Mouse (Mus musculus): Measurements from ENCODE around the gene Sfxn1.

Sfxn1 gene

DNA sequence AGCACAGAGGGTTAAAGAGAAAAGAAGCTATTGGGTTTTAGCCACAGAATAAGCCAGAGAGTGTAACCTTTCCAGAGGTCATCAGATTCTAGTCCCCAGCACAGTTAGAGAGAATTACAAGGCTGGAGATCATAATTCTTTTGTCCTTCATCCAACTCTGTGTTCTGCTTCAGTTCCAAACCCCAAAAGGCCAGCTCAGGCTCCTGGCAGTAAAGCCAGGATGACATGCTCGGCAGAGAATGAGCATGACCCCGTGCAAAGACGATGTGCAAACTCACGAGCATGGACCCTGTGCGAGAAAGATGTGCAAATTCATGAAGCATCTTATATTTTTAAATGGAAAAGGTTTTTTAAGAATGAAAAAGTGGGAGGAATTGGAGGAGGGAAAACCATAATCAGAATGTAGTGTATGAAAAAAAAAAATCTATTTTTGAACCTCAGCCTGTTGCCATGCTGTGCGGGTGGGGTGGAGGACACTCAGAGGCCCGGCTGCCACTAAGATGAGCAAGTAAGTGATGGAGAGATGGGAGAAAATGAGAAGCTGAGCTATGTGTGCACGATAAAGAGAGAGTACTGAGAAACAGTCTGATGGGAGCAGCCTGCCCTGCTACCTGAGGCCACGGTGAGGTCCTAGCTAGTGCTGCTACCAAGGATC is 66.2 kb downstream of the Sfxn1 start:
- no peak for DNase-seq (ENCODE audit: low read depth)

DNA sequence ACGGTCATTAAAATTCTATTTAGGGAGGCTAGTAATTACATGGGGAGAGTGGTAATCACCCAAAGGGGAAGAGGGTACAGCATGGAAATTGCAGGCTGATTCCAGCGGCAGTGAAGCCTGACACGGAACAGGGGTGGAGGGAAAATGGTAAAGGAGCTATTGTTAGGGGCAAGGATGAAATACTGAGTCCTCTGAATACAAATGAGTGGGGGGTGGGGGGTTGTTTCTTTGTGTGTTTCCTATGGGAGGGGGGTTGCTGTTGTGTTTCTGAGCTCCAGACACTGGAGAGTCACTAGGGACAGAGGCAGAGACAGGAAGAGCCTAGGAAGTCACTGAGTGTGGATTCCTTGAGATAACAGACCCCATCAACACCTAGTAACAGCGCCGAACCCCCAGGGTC is 72.1 kb downstream of the Sfxn1 start:
- no peak for DNase-seq (ENCODE audit: low read depth)

DNA sequence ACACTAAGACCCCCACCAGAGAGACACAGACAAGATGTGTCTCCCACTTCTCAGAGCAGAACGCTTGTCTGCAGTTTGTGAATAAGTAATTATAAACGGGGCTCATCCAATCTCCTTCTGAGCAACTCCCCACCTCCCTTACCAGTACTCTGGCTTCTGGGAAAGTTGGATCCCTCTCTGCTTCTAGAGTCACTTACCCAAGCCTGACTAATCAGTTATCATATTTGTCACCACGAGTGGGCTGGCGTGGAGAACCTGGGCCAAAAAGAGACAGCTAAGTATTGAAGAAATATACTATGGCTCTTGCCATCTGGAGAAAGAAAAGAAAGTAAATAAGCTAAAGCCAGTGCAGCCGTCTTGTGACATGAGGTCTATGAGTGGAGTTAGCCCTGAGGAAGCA is 73.0 kb downstream of the Sfxn1 start:
- DNase-seq (ENCODE audit: low read depth): no peak

DNA sequence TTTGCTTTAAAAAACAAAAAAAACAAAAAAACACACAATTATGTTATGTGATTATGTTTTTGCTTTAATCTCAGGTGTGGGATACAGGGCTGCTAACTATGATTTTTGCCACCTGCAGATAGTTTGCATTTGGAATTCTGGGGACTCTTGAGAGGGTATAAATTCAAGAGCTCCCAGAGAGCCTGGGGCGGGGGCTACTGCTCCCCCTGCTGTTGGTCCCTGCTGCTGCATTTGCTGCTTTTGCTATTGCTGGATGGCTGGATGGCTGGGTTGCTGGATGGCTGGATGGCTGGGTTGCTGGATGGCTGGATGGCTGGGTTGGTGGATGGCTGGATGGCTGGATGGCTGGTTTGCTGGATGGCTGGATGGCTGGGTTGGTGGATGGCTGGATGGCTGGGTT is 75.7 kb downstream of the Sfxn1 start:
- DNase-seq (ENCODE audit: low read depth): no peak

DNA sequence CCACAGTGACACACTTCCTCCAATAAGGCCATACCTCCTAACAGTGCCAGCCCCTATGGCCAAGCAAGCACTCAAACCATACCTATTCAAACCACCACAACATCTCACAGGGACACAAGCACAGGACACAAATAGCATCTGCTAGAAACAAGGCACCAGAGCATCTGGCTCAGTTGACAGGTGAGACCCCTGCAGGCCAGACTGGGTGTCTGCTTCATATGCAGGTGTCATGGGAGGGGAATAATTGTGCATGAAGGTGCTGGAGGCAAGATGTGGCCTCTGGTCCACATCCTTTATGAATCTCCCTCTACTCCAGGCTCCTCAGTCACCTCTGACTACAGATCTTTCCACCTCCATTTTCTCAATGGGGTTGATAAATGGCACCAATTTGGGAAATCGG is 80.8 kb downstream of the Sfxn1 start:
- DNase-seq (ENCODE audit: low read depth): no peak

DNA sequence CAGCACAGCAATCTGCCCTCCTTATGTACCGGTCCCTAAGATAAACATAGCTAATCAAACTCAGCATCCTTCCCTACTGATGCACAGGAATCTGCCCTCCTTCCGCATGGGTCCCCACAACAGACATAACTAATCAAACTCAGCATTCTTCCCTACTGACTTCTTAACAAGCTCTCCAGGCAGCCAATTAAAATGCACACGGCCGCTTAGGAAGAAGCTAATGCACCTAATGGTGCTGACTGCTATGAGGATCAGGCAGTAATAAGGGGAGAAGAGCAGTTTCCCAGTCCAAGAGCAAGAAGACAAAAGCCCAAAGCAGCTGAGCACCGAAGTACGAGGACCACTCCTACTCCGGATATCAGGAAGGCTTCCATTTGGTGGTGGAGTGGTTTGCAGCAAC is 81.2 kb downstream of the Sfxn1 start:
- DNase-seq (ENCODE audit: low read depth): no peak

DNA sequence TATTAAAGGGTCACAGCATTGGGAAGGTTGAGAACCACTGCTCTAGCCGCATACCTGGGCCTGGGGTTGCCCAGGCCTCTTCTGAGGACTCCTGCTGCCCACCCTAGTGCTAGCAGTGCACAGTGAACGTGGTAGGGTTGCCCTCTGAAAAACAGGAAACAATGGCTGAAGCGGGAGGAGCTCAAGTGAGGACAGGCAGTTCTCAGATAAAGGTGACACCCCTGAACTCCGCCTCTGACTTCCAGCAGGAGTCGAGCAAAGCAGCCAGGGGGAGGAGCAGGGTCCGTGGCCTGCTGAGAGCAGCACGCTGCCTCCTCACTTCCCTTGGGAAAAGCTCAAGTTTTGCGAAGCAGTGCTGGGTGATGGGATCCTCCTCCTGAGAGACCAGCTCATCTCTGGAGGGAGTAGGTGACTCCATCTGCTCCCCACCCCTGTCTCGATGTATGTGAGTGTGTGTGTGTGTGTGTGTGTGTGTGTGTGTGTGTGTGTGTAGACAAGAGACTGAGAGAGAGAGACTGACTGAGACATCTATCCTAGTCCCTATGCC is 82.1 kb downstream of the Sfxn1 start:
- no peak for DNase-seq (ENCODE audit: low read depth)

DNA sequence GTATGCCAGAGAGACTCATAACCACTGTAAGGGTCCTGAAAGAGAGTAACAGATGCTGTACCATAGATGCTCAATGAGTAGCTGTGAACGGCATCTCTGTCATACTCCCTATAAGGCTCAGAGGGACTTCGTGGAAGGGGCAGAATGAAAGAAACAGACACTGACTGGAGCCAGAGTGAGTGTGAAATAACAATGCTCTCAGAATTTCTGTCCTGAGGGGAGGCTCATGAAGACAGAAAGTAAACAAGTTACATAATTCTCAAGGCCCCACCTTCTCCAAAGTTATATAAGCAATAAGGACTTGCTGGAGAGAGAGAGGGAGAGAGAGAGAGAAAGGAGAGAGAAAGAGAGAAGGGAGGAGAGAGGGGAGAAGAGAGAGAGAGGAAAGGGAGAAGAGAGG is 84.2 kb downstream of the Sfxn1 start:
- DNase-seq (ENCODE audit: low read depth): no peak

Measured in c-Kit-positive CD71-negative TER-119-negative erythroid progenitor cells, embryonic 14.5 days (primary cell).